Mouse (Mus musculus) lung, adult 2 months (tissue): ENCODE measurements around the gene Fstl4.

Experiments used
- CTCF ChIP-seq: fragments of 200-500 bp; IDR thresholded peaks from 2 replicates; pipeline ENCODE4 v1.5.1; 2011; ENCODE audit warnings: mild to moderate bottlenecking, low read length, control low read depth; ENCODE audit not compliant: insufficient read depth
- POLR2A ChIP-seq: fragments of 200-500 bp; IDR thresholded peaks from 2 replicates; pipeline ENCODE4 v1.6.1; 2011; ENCODE audit warnings: low read depth, mild to moderate bottlenecking, control low read depth, low read length, borderline replicate concordance; ENCODE audit errors: extremely low read depth

- TF ChIP-seq POLR2A (no peak), CTCF (no peak)
Observed at GRCm38 (mm10) chr11:52764461-52764893, at the start of gene Fstl4.
